Comparison of ENCODE assay signal across 16 mouse cellular contexts in the genomic region with DNA sequence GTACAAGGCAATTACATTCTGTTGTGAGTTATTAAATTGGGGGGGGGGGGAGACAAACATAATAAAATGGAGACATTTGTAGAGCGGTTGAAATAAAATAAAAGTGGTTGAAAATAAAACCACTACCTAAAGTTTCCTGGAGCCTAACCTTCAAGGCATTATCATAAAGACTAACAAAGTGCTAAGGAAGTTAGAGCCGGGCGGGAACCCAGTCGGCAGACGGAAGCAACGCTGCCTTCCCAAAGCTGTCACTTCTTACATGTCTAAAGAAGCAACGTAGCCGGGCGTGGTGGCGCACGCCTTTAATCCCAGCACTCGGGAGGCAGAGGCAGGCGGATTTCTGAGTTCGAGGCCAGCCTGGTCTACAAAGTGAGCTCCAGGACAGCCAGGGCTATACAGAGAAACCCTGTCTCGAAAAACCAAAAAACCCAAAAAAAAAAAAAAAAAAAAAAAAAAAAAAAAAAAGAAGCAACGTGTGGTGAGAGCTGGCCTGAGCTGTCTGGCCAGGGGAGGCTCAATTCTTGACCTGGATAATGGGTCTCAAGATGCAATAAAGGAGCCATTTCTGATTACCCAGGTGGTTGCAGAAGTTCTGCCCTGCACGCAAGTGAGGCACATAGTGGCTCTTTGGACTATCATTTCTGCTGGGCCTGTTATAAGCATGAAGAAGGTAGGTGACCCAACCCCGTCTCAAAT. TPM values are rescaled to one million over a fixed set of nuclear protein-coding genes. Genes with fewer than 3 reads are reported as not detected.
A peak's percentile ranks its signal among the peaks of the same experiment; 100 is the strongest.
DNase-seq lines count a peak whose midpoint lies in the region; ATAC-seq and TF ChIP-seq lines count a peak whose summit lies in the region.
"Had no signal": no experiment of that assay in that cellular context is flagged by ENCODE, and none has a peak within 500 bp of the region (broad histone marks: within the 10 kb centered on the region; RNA-seq: fewer than 3 reads in every experiment).

No protein-coding gene starts in this region.

- no peaks in the 10 kb centered on the region for H3K9me3 ChIP-seq in liver, embryonic 12.5 days (replicated peaks)
- no peaks in the 10 kb centered on the region for H3K9me3 ChIP-seq in liver, postnatal 0 days (ENCODE audit: low read length)
- no peaks in the 10 kb centered on the region for H3K9me3 ChIP-seq in ES-Bruce4 (replicated peaks; ENCODE audit: control insufficient read depth, insufficient read depth, low read length, poor library complexity, severe bottlenecking)
- no peaks in the 10 kb centered on the region for H3K9me3 ChIP-seq in liver, embryonic 15.5 days (replicated peaks)
- H3K9me3 ChIP-seq: embryonic facial prominence, embryonic 10.5 days; heart, embryonic 13.5 days; midbrain, embryonic 13.5 days had no signal

- H3K9ac ChIP-seq in liver, embryonic 12.5 days, result no peak overlapping the region
- H3K9ac ChIP-seq in liver, postnatal 0 days (replicated peaks), result no peak overlapping the region
- H3K9ac ChIP-seq in ES-Bruce4 (ENCODE audit: low read depth, poor library complexity, severe bottlenecking), result peak overlapping the region; percentile 63
- H3K9ac ChIP-seq in liver, embryonic 15.5 days, result no peak overlapping the region
- H3K9ac ChIP-seq: heart, embryonic 13.5 days; hindbrain, embryonic 14.5 days; midbrain, embryonic 13.5 days had no signal

- no peak for TF ChIP-seq EP300 in liver, postnatal 0 days (IDR thresholded peaks at IDR 0.05; ENCODE audit: low read depth)
- TF ChIP-seq EP300 in ES-Bruce4 (IDR thresholded peaks at IDR 0.05; ENCODE audit: insufficient read depth, low read depth, low read length), result no peak

- H3K4me2 ChIP-seq in liver, embryonic 12.5 days, result peak overlapping the region; percentile 45
- H3K4me2 ChIP-seq in liver, postnatal 0 days (ENCODE audit: low read depth, low read length), result no peak overlapping the region
- peak overlapping the region; percentile 83; the same call in 1 of the 2 replicates for H3K4me2 ChIP-seq in liver, embryonic 15.5 days
- H3K4me2 ChIP-seq: heart, embryonic 13.5 days; hindbrain, embryonic 14.5 days; midbrain, embryonic 13.5 days had no signal

- no peak for TF ChIP-seq CTCF in liver, postnatal 0 days (IDR thresholded peaks at IDR 0.05; ENCODE audit: low read depth)
- TF ChIP-seq CTCF in ES-Bruce4 (IDR thresholded peaks at IDR 0.05; ENCODE audit: low read depth, low read length), result no peak

- no peak for ATAC-seq in liver, embryonic 12.5 days
- ATAC-seq in liver, postnatal 0 days, result no peak
- no peak for ATAC-seq in liver, embryonic 15.5 days (ENCODE audit: insufficient read depth)

- TF ChIP-seq POLR2A in ES-Bruce4 (IDR thresholded peaks at IDR 0.05; ENCODE audit: insufficient read depth, low read length), result no peak

- peaks cover 47% of the 10 kb centered on the region for H3K4me1 ChIP-seq in liver, embryonic 12.5 days
- H3K4me1 ChIP-seq in liver, postnatal 0 days (ENCODE audit: insufficient read depth), result peaks cover 16% of the 10 kb centered on the region
- no peaks in the 10 kb centered on the region for H3K4me1 ChIP-seq in ES-Bruce4 (ENCODE audit: control insufficient read depth, insufficient read depth, low read length)
- peaks cover 32% of the 10 kb centered on the region for H3K4me1 ChIP-seq in liver, embryonic 15.5 days (replicated peaks)

- intact Hi-C loops in gastrocnemius, postnatal 14 days (cut with DNase I; ENCODE audit: low total_unique reads), result no loop called here

- no peak overlapping the region for H3K4me3 ChIP-seq in liver, embryonic 12.5 days
- no peak overlapping the region for H3K4me3 ChIP-seq in liver, postnatal 0 days (ENCODE audit: low read depth, low read length)
- no peak overlapping the region for H3K4me3 ChIP-seq in ES-Bruce4 (ENCODE audit: low read depth, low read length)
- no peak overlapping the region for H3K4me3 ChIP-seq in liver, embryonic 15.5 days (replicated peaks)
- H3K4me3 ChIP-seq: midbrain, embryonic 13.5 days had no signal

- peaks cover 29% of the 10 kb centered on the region for H3K36me3 ChIP-seq in liver, embryonic 12.5 days
- H3K36me3 ChIP-seq in liver, postnatal 0 days (replicated peaks; ENCODE audit: insufficient read depth, low read length), result peaks cover 22% of the 10 kb centered on the region
- peaks cover 34% of the 10 kb centered on the region for H3K36me3 ChIP-seq in ES-Bruce4 (ENCODE audit: control insufficient read depth, insufficient read depth, low read length, poor library complexity, severe bottlenecking)
- H3K36me3 ChIP-seq in liver, embryonic 15.5 days (replicated peaks), result peaks cover 25% of the 10 kb centered on the region

- H3K27ac ChIP-seq in liver, embryonic 12.5 days, result no peak overlapping the region
- no peak overlapping the region for H3K27ac ChIP-seq in liver, postnatal 0 days (ENCODE audit: low read depth)
- H3K27ac ChIP-seq in ES-Bruce4 (ENCODE audit: insufficient read depth, low read length), result no peak overlapping the region
- no peak overlapping the region for H3K27ac ChIP-seq in liver, embryonic 15.5 days (replicated peaks)
- H3K27ac ChIP-seq: embryonic facial prominence, embryonic 10.5 days; heart, embryonic 13.5 days; midbrain, embryonic 13.5 days; stomach, postnatal 0 days had no signal

- WGBS in liver, embryonic 12.5 days (ENCODE audit: insufficient replicate concordance), result 23% methylated on average over 17 of the region's 18 CpGs
- 33% methylated on average over 16 of the region's 18 CpGs for WGBS in liver, postnatal 0 days (ENCODE audit: insufficient replicate concordance)
- 17% methylated on average over 17 of the region's 18 CpGs for WGBS in liver, embryonic 15.5 days (ENCODE audit: insufficient replicate concordance)

- DNase-seq in liver, postnatal 0 days, result no peak
- peak; percentile 22 for DNase-seq in CD4-positive helper T cell, adult 2 months (ENCODE audit: low read depth, low spot score)
- no peak for DNase-seq in gastrocnemius, postnatal 14 days
- no peak for DNase-seq in right cerebral cortex, adult 18-20 months

- peaks cover 13% of the 10 kb centered on the region; the same call in 1 of the 2 replicates for H3K27me3 ChIP-seq in liver, embryonic 12.5 days (replicated peaks)
- H3K27me3 ChIP-seq in liver, postnatal 0 days (ENCODE audit: insufficient read depth, low read length), result no peaks in the 10 kb centered on the region
- no peaks in the 10 kb centered on the region for H3K27me3 ChIP-seq in ES-Bruce4 (ENCODE audit: control insufficient read depth, insufficient read depth, low read length, poor library complexity, severe bottlenecking)
- H3K27me3 ChIP-seq in liver, embryonic 15.5 days, result 0 out of 2 replicates have a peak, but pooled peaks cover 11% of the 10 kb centered on the region

RNA-seq across cellular contexts. Expression of a gene that starts 0.9 kb away (rescaled TPM):
- 1,173 and 1,181 TPM in 2 replicates for polyA plus RNA-seq in liver, embryonic 12.5 days (2016; fragmentation: Nextera tagmentation; extraction: Ambion mirVana)
- polyA plus RNA-seq in liver, postnatal 0 days (2015; fragmentation: Nextera tagmentation; extraction: Ambion mirVana), result 793 and 837 TPM in 2 replicates
- polyA plus RNA-seq in ES-Bruce4 (2011; ENCODE audit: insufficient read depth, insufficient read length, low read depth, missing spikeins), result 1,928 and 2,044 TPM in 2 replicates
- 503 and 662 TPM in 2 replicates for polyA plus RNA-seq in liver, embryonic 15.5 days (2015; fragmentation: Nextera tagmentation; extraction: Ambion mirVana)
- total RNA-seq in gastrocnemius, postnatal 14 days (2021), result 100 to 1,000 TPM; 832 to 884 TPM

RNA-seq across cellular contexts. Expression of a gene that starts 7.8 kb away (rescaled TPM):
- polyA plus RNA-seq in liver, embryonic 12.5 days (2016; fragmentation: Nextera tagmentation; extraction: Ambion mirVana), result 5.6 and 6.1 TPM in 2 replicates
- 22.1 and 23.7 TPM in 2 replicates for polyA plus RNA-seq in liver, postnatal 0 days (2015; fragmentation: Nextera tagmentation; extraction: Ambion mirVana)
- 11.7 and 11.8 TPM in 2 replicates for polyA plus RNA-seq in ES-Bruce4 (2011; ENCODE audit: insufficient read depth, insufficient read length, low read depth, missing spikeins)
- 8.1 and 10.5 TPM in 2 replicates for polyA plus RNA-seq in liver, embryonic 15.5 days (2015; fragmentation: Nextera tagmentation; extraction: Ambion mirVana)
- 10 to 100 TPM; 32.9 to 48.2 TPM for total RNA-seq in gastrocnemius, postnatal 14 days (2021)

RNA-seq across cellular contexts. Expression of a gene that starts 59.8 kb away (rescaled TPM):
- polyA plus RNA-seq in liver, embryonic 12.5 days (2016; fragmentation: Nextera tagmentation; extraction: Ambion mirVana), result 0.05 TPM in 1 of 2 replicates, not detected in the other
- polyA plus RNA-seq in liver, postnatal 0 days (2015; fragmentation: Nextera tagmentation; extraction: Ambion mirVana), result 0.13 TPM in 1 of 2 replicates, not detected in the other
- 1.3 and 1.7 TPM in 2 replicates for polyA plus RNA-seq in ES-Bruce4 (2011; ENCODE audit: insufficient read depth, insufficient read length, low read depth, missing spikeins)
- 0.18 and 0.56 TPM in 2 replicates for polyA plus RNA-seq in liver, embryonic 15.5 days (2015; fragmentation: Nextera tagmentation; extraction: Ambion mirVana)
- total RNA-seq in gastrocnemius, postnatal 14 days (2021), result under 1 TPM; 0.49 to 0.68 TPM
- total RNA-seq: liver, adult 2 months; megakaryocyte progenitor cell, adult 5-6 weeks had no signal
- polyA plus RNA-seq: activated CD4-positive, CD25-positive, alpha-beta regulatory T cell, adult 4 months; CD4-positive, CD25-positive, alpha-beta regulatory T cell, adult 4 months had no signal
